9 mouse cellular contexts compared by ENCODE assay signal in genomic region chr6:29860238-29860637, GRCm38 (mm10). TPM values are rescaled to one million over a fixed set of nuclear protein-coding genes. Genes with fewer than 3 reads are reported as not detected.
DNase-seq lines count a peak whose midpoint lies in the region; ATAC-seq and TF ChIP-seq lines count a peak whose summit lies in the region.
"Had no signal": no experiment of that assay in that cellular context is flagged by ENCODE, and none has a peak within 500 bp of the region (broad histone marks: within the 10 kb centered on the region; RNA-seq: fewer than 3 reads in every experiment).

No protein-coding gene starts in this region.

- no peak for TF ChIP-seq POLR2A in lung, adult 2 months (IDR thresholded peaks at IDR 0.05; ENCODE audit: borderline replicate concordance, extremely low read depth, low read depth, low read length)

- DNase-seq in heart, postnatal 14 days, result no peak
- DNase-seq in MEL-GATA-1-ER (ENCODE audit: extremely low read depth, low read depth), result peak; percentile 45
- peak; percentile 86 for DNase-seq in induced T-regulatory cell, adult 2 months (ENCODE audit: low read depth)
- DNase-seq in lung, adult 2 months, result no peak
- DNase-seq in thymus, postnatal 25 days, result peak; percentile 50
- DNase-seq in urinary bladder, postnatal 4 days (ENCODE audit: low spot score in 2 of 2), result no peak
- no peak for DNase-seq in cerebellum, adult 8-10 months

- TF ChIP-seq CTCF in lung, adult 2 months (IDR thresholded peaks at IDR 0.05; ENCODE audit: insufficient read depth, low read length), result peak; percentile 51

- no peak overlapping the region for H3K9ac ChIP-seq in heart, embryonic 13.5 days

- no peaks in the 10 kb centered on the region for H3K9me3 ChIP-seq in heart, embryonic 13.5 days

- H3K4me1 ChIP-seq in heart, embryonic 13.5 days, result peaks cover 39% of the 10 kb centered on the region
- no peaks in the 10 kb centered on the region for H3K4me1 ChIP-seq in lung, adult 2 months (ENCODE audit: control insufficient read depth, insufficient read depth, low read length)

- H3K36me3 ChIP-seq in heart, embryonic 13.5 days, result no peaks in the 10 kb centered on the region

- intact Hi-C loops in heart, postnatal 14 days (cut with DNase I), result no loop called here

- ATAC-seq in heart, embryonic 13.5 days (ENCODE audit: extremely low read depth, insufficient number of reproducible peaks, low FRiP score, low TSS enrichment), result 0 out of 2 replicates have a peak, but pooled peaks have one; percentile 46

- no peak overlapping the region for H3K27ac ChIP-seq in heart, embryonic 13.5 days (replicated peaks)

- 64% methylated on average over 3 of the region's 3 CpGs for WGBS in heart, embryonic 13.5 days
- 78% methylated on average over 3 of the region's 3 CpGs for WGBS in lung, adult 2 months

- H3K4me2 ChIP-seq in heart, embryonic 13.5 days, result no peak overlapping the region

- no peaks in the 10 kb centered on the region for H3K27me3 ChIP-seq in heart, embryonic 13.5 days (replicated peaks)

- no peak overlapping the region for H3K4me3 ChIP-seq in heart, embryonic 13.5 days
- H3K4me3 ChIP-seq in lung, adult 2 months (replicated peaks; ENCODE audit: extremely low read depth, low read depth, low read length), result no peak overlapping the region
- H3K4me3 ChIP-seq: myocyte had no signal

RNA-seq across cellular contexts. Expression of gene Strip2, which starts 56.6 kb away (rescaled TPM):
- 37.4 and 39.3 TPM in 2 replicates for polyA plus RNA-seq in heart, embryonic 13.5 days (2015; fragmentation: Nextera tagmentation; extraction: Ambion mirVana)
- total RNA-seq in heart, postnatal 14 days (2021), result 10 to 100 TPM; 62.5 to 69.9 TPM
- 0.79 and 0.89 TPM in 2 replicates for polyA plus RNA-seq in lung, adult 2 months (2012; rRNA removed)

Comparison
In these comparisons a context has a peak if more than half of its experiments do, and no peak if none do; other contexts are left out.
1. DNase-seq: peak in MEL-GATA-1-ER (single experiment), induced T-regulatory cell, adult 2 months (single experiment) and thymus, postnatal 25 days (single experiment); none in heart, postnatal 14 days (0 of 2), lung, adult 2 months (single experiment), urinary bladder, postnatal 4 days (0 of 2) and cerebellum, adult 8-10 months (single experiment).
2. RNA of gene Strip2, which starts 56.6 kb away (polyA plus RNA-seq): 37.4 to 39.3 TPM in heart, embryonic 13.5 days; 0.79 to 0.89 TPM in lung, adult 2 months; every median in the first group is over 10 times any median in the second.